Mouse (Mus musculus): ENCODE data around the gene Acvr1. TPM values are rescaled to one million over a fixed set of nuclear protein-coding genes. Genes with fewer than 3 reads are reported as not detected.

Gene Acvr1
- polyA plus RNA-seq, 1 experiment from 2014 or later: 7.4 TPM

- no peak overlapping the region for H3K4me2 ChIP-seq (ENCODE audit: low read length)
- H3K36me3 ChIP-seq (ENCODE audit: control insufficient read depth, insufficient read depth): no peaks in the 10 kb centered on the region
- H3K4me3 ChIP-seq (replicated peaks; ENCODE audit: low read length): no peak overlapping the region
- H3K9ac ChIP-seq (replicated peaks; ENCODE audit: low read depth, low read length): no peak overlapping the region
- no peaks in the 10 kb centered on the region for H3K9me3 ChIP-seq (ENCODE audit: control insufficient read depth, low read length)
- no peak for ATAC-seq
- H3K4me1 ChIP-seq (replicated peaks; ENCODE audit: control insufficient read depth, insufficient read depth, low read length): peaks cover 20% of the 10 kb centered on the region
- 86% methylated on average over 7 of the region's 7 CpGs for WGBS
- H3K27me3 ChIP-seq (replicated peaks; ENCODE audit: control insufficient read depth, insufficient read depth, low read length): no peaks in the 10 kb centered on the region
- H3K27ac ChIP-seq (ENCODE audit: low read length): no peak overlapping the region
Observed at GRCm38 (mm10) chr2:58548943-58549342, 18.0 kb downstream of the Acvr1 start.

GRCm38 (mm10) chr2:58546264-58546663 is 20.7 kb downstream of the Acvr1 start:
- H3K4me1 ChIP-seq (replicated peaks; ENCODE audit: control insufficient read depth, insufficient read depth, low read length): peaks cover 10% of the 10 kb centered on the region
- no peak overlapping the region for H3K4me3 ChIP-seq (replicated peaks; ENCODE audit: low read length)
- H3K27me3 ChIP-seq (replicated peaks; ENCODE audit: control insufficient read depth, insufficient read depth, low read length): no peaks in the 10 kb centered on the region
- H3K4me2 ChIP-seq (ENCODE audit: low read length): no peak overlapping the region
- ATAC-seq: no peak
- no peaks in the 10 kb centered on the region for H3K9me3 ChIP-seq (ENCODE audit: control insufficient read depth, low read length)
- no peaks in the 10 kb centered on the region for H3K36me3 ChIP-seq (ENCODE audit: control insufficient read depth, insufficient read depth)
- H3K27ac ChIP-seq (ENCODE audit: low read length): no peak overlapping the region
- H3K9ac ChIP-seq (replicated peaks; ENCODE audit: low read depth, low read length): no peak overlapping the region
- WGBS: 92% methylated on average over 7 of the region's 7 CpGs

- Histone ChIP-seq H3K9me3 (ENCODE audit: control insufficient read depth, low read length) (no peaks in the 10 kb centered on the region), H3K36me3 (ENCODE audit: control insufficient read depth, insufficient read depth) (no peaks in the 10 kb centered on the region), H3K4me3 (replicated peaks; ENCODE audit: low read length) (no peak overlapping the region), H3K27me3 (replicated peaks; ENCODE audit: control insufficient read depth, insufficient read depth, low read length) (no peaks in the 10 kb centered on the region), H3K9ac (replicated peaks; ENCODE audit: low read depth, low read length) (no peak overlapping the region), H3K4me1 (replicated peaks; ENCODE audit: control insufficient read depth, insufficient read depth, low read length) (no peaks in the 10 kb centered on the region), H3K27ac (ENCODE audit: low read length) (no peak overlapping the region), H3K4me2 (ENCODE audit: low read length) (no peak overlapping the region)
- ATAC-seq: no peak
- 93% methylated on average over 6 of the region's 6 CpGs for WGBS
Observed at GRCm38 (mm10) chr2:58544368-58544767, 22.6 kb downstream of the Acvr1 start.

- 69% methylated on average over 5 of the region's 5 CpGs for WGBS
- H3K36me3 ChIP-seq (ENCODE audit: control insufficient read depth, insufficient read depth): no peaks in the 10 kb centered on the region
- H3K4me3 ChIP-seq (replicated peaks; ENCODE audit: low read length): no peak overlapping the region
- no peak overlapping the region for H3K4me2 ChIP-seq (ENCODE audit: low read length)
- peaks cover 2% of the 10 kb centered on the region; the same call in 1 of the 2 replicates for H3K4me1 ChIP-seq (replicated peaks; ENCODE audit: control insufficient read depth, insufficient read depth, low read length)
- no peak overlapping the region for H3K27ac ChIP-seq (ENCODE audit: low read length)
- no peak overlapping the region for H3K9ac ChIP-seq (replicated peaks; ENCODE audit: low read depth, low read length)
- no peaks in the 10 kb centered on the region for H3K27me3 ChIP-seq (replicated peaks; ENCODE audit: control insufficient read depth, insufficient read depth, low read length)
- no peak for ATAC-seq
- H3K9me3 ChIP-seq (ENCODE audit: control insufficient read depth, low read length): no peaks in the 10 kb centered on the region
Observed at GRCm38 (mm10) chr2:58543252-58543651, 23.7 kb downstream of the Acvr1 start.

- WGBS: 53% methylated on average over 6 of the region's 6 CpGs
- Histone ChIP-seq H3K9me3 (ENCODE audit: control insufficient read depth, low read length) (no peaks in the 10 kb centered on the region), H3K27me3 (replicated peaks; ENCODE audit: control insufficient read depth, insufficient read depth, low read length) (no peaks in the 10 kb centered on the region)
Observed at GRCm38 (mm10) chr2:58538196-58538595, 28.8 kb downstream of the Acvr1 start.

GRCm38 (mm10) chr2:58536796-58537195 is 30.2 kb downstream of the Acvr1 start:
- no peaks in the 10 kb centered on the region for H3K27me3 ChIP-seq (replicated peaks; ENCODE audit: control insufficient read depth, insufficient read depth, low read length)
- 89% methylated on average over 3 of the region's 3 CpGs for WGBS
- H3K4me3 ChIP-seq (replicated peaks; ENCODE audit: low read length): no peak overlapping the region
- no peak overlapping the region for H3K9ac ChIP-seq (replicated peaks; ENCODE audit: low read depth, low read length)
- no peak for ATAC-seq
- H3K4me2 ChIP-seq (ENCODE audit: low read length): no peak overlapping the region
- H3K9me3 ChIP-seq (ENCODE audit: control insufficient read depth, low read length): no peaks in the 10 kb centered on the region
- peaks cover 3% of the 10 kb centered on the region; the same call in 1 of the 2 replicates for H3K36me3 ChIP-seq (ENCODE audit: control insufficient read depth, insufficient read depth)
- H3K27ac ChIP-seq (ENCODE audit: low read length): no peak overlapping the region
- H3K4me1 ChIP-seq (replicated peaks; ENCODE audit: control insufficient read depth, insufficient read depth, low read length): peaks cover 28% of the 10 kb centered on the region

More at GRCm38 (mm10) chr2:58538196-58538595, 28.8 kb downstream of the Acvr1 start:
- H3K9ac ChIP-seq (replicated peaks; ENCODE audit: low read depth, low read length): no peak overlapping the region
- no peak overlapping the region for H3K27ac ChIP-seq (ENCODE audit: low read length)
- H3K4me2 ChIP-seq (ENCODE audit: low read length): no peak overlapping the region
- H3K4me1 ChIP-seq (replicated peaks; ENCODE audit: control insufficient read depth, insufficient read depth, low read length): peaks cover 18% of the 10 kb centered on the region
- H3K36me3 ChIP-seq (ENCODE audit: control insufficient read depth, insufficient read depth): peaks cover 3% of the 10 kb centered on the region; the same call in 1 of the 2 replicates
- H3K4me3 ChIP-seq (replicated peaks; ENCODE audit: low read length): no peak overlapping the region
- ATAC-seq: no peak

GRCm38 (mm10) chr2:58535233-58535632 is 31.7 kb downstream of the Acvr1 start:
- H3K9me3 ChIP-seq (ENCODE audit: control insufficient read depth, low read length): no peaks in the 10 kb centered on the region
- no peak overlapping the region for H3K9ac ChIP-seq (replicated peaks; ENCODE audit: low read depth, low read length)
- H3K36me3 ChIP-seq (ENCODE audit: control insufficient read depth, insufficient read depth): peaks cover 3% of the 10 kb centered on the region; the same call in 1 of the 2 replicates
- ATAC-seq: no peak
- no peak overlapping the region for H3K27ac ChIP-seq (ENCODE audit: low read length)
- no peak overlapping the region for H3K4me2 ChIP-seq (ENCODE audit: low read length)
- no peaks in the 10 kb centered on the region for H3K27me3 ChIP-seq (replicated peaks; ENCODE audit: control insufficient read depth, insufficient read depth, low read length)
- no peak overlapping the region for H3K4me3 ChIP-seq (replicated peaks; ENCODE audit: low read length)
- H3K4me1 ChIP-seq (replicated peaks; ENCODE audit: control insufficient read depth, insufficient read depth, low read length): peaks cover 40% of the 10 kb centered on the region
- WGBS: 86% methylated on average over 8 of the region's 8 CpGs

- peaks cover 3% of the 10 kb centered on the region; the same call in 1 of the 2 replicates for H3K36me3 ChIP-seq (ENCODE audit: control insufficient read depth, insufficient read depth)
- no peaks in the 10 kb centered on the region for H3K9me3 ChIP-seq (ENCODE audit: control insufficient read depth, low read length)
- H3K4me2 ChIP-seq (ENCODE audit: low read length): no peak overlapping the region
- H3K9ac ChIP-seq (replicated peaks; ENCODE audit: low read depth, low read length): no peak overlapping the region
- H3K27me3 ChIP-seq (replicated peaks; ENCODE audit: control insufficient read depth, insufficient read depth, low read length): no peaks in the 10 kb centered on the region
- peak overlapping the region; percentile 24 for H3K27ac ChIP-seq (ENCODE audit: low read length)
- peaks cover 49% of the 10 kb centered on the region for H3K4me1 ChIP-seq (replicated peaks; ENCODE audit: control insufficient read depth, insufficient read depth, low read length)
- ATAC-seq: no peak
- 65% methylated on average over 4 of the region's 4 CpGs for WGBS
- no peak overlapping the region for H3K4me3 ChIP-seq (replicated peaks; ENCODE audit: low read length)
Observed at GRCm38 (mm10) chr2:58534379-58534778, 32.6 kb downstream of the Acvr1 start.

GRCm38 (mm10) chr2:58533521-58534001 is 33.4 kb downstream of the Acvr1 start:
- Histone ChIP-seq H3K9me3 (ENCODE audit: control insufficient read depth, low read length) (no peaks in the 10 kb centered on the region), H3K4me2 (ENCODE audit: low read length) (no peak overlapping the region), H3K36me3 (ENCODE audit: control insufficient read depth, insufficient read depth) (peaks cover 3% of the 10 kb centered on the region; the same call in 1 of the 2 replicates), H3K27me3 (replicated peaks; ENCODE audit: control insufficient read depth, insufficient read depth, low read length) (no peaks in the 10 kb centered on the region), H3K9ac (replicated peaks; ENCODE audit: low read depth, low read length) (no peak overlapping the region), H3K4me1 (replicated peaks; ENCODE audit: control insufficient read depth, insufficient read depth, low read length) (peaks cover 48% of the 10 kb centered on the region), H3K4me3 (replicated peaks; ENCODE audit: low read length) (no peak overlapping the region), H3K27ac (ENCODE audit: low read length) (peak overlapping the region; percentile 24)
- WGBS: 15% methylated on average over 7 of the region's 7 CpGs
- peak; percentile 63 for ATAC-seq

All from forebrain, embryonic 16.5 days (tissue).